Mouse (Mus musculus) liver, embryonic 15.5 days (tissue): ENCODE data around the gene Aqp1. TPM values are rescaled to one million over a fixed set of nuclear protein-coding genes. Genes with fewer than 3 reads are reported as not detected.

Experiments
- ATAC-seq: fragments of 200-750 bp; cut with Nextera tagmentation; 2 replicates; pipeline ENCODE4 v1.8.0; 2017; ENCODE audit warnings: moderate number of reproducible peaks, mild to moderate bottlenecking, moderate library complexity; ENCODE audit not compliant: insufficient read depth
- H3K27ac ChIP-seq: fragments of 300-500 bp; sonication (generic); replicated peaks from 2 replicates; pipeline ENCODE4 v1.5.1; 2015; ENCODE audit warnings: mild to moderate bottlenecking, inconsistent platforms
- H3K27me3 ChIP-seq: fragments of 300-500 bp; sonication (generic); 2 replicates; pipeline ENCODE4 v1.6.1; 2015; ENCODE audit warnings: mild to moderate bottlenecking, inconsistent platforms
- H3K36me3 ChIP-seq: fragments of 300-500 bp; sonication (generic); replicated peaks from 2 replicates; pipeline ENCODE4 v1.6.1; 2015; ENCODE audit warnings: moderate library complexity, mild to moderate bottlenecking, inconsistent platforms
- H3K4me1 ChIP-seq: fragments of 300-500 bp; sonication (generic); replicated peaks from 2 replicates; pipeline ENCODE4 v1.6.1; 2015; ENCODE audit warnings: inconsistent platforms
- H3K4me2 ChIP-seq: fragments of 300-500 bp; sonication (generic); 2 replicates; pipeline ENCODE4 v1.6.1; 2015; ENCODE audit warnings: moderate library complexity, mild to moderate bottlenecking, inconsistent platforms
- H3K4me3 ChIP-seq: fragments of 300-500 bp; sonication (generic); replicated peaks from 2 replicates; pipeline ENCODE4 v1.5.1; 2015; ENCODE audit warnings: mild to moderate bottlenecking, inconsistent platforms
- H3K9ac ChIP-seq: fragments of 300-500 bp; sonication (generic); 2 replicates; pipeline ENCODE4 v1.6.1; 2015; ENCODE audit warnings: moderate library complexity, mild to moderate bottlenecking, inconsistent platforms
- H3K9me3 ChIP-seq: fragments of 300-500 bp; sonication (generic); replicated peaks from 2 replicates; pipeline ENCODE4 v1.6.1; 2016; ENCODE audit warnings: inconsistent platforms
- WGBS: fragments of 180-500 bp; shearing (Covaris S2); methylation state at CpG from one replicate; pipeline ENCODE4 v1.1.7; 2015; ENCODE audit warnings: mixed read lengths; ENCODE audit not compliant: insufficient replicate concordance; 5-methylcytosine and 5-hydroxymethylcytosine counted together
- polyA plus RNA-seq: library from polyadenylated mRNA; unstranded; fragments of >200 nt; fragmentation: Nextera tagmentation; extraction: Ambion mirVana; gene quantifications from 2 replicates; pipeline ENCODE4 v1.2.1, GENCODE M21; 2015

Gene Aqp1
- polyA plus RNA-seq, 1 experiment from 2014 or later = 75.8 TPM

- Histone ChIP-seq H3K27me3 (no peaks in the 10 kb centered on the region; the same call in 1 of the 2 replicates), H3K4me1 (peaks cover 66% of the 10 kb centered on the region), H3K4me3 (no peak overlapping the region), H3K27ac (no peak overlapping the region), H3K4me2 (no peak overlapping the region), H3K9ac (no peak overlapping the region), H3K36me3 (no peaks in the 10 kb centered on the region), H3K9me3 (no peaks in the 10 kb centered on the region)
- WGBS = 51% methylated on average over 5 of the region's 5 CpGs
- no peak for ATAC-seq
These were observed 4.0 kb upstream of the Aqp1 start for GRCm38 (mm10) chr6:55332100-55332772.

GRCm38 (mm10) chr6:55332773-55333109, 3.5 kb upstream of the Aqp1 start:
- 84% methylated on average over 6 of the region's 6 CpGs for WGBS
- Histone ChIP-seq H3K4me1 (peaks cover 66% of the 10 kb centered on the region), H3K27me3 (no peaks in the 10 kb centered on the region; the same call in 1 of the 2 replicates), H3K4me2 (no peak overlapping the region), H3K36me3 (no peaks in the 10 kb centered on the region), H3K9ac (no peak overlapping the region), H3K4me3 (no peak overlapping the region), H3K9me3 (no peaks in the 10 kb centered on the region), H3K27ac (no peak overlapping the region)
- no peak for ATAC-seq

GRCm38 (mm10) chr6:55337242-55337641, 1.0 kb downstream of the Aqp1 start:
- peak overlapping the region; percentile 67 for H3K9ac ChIP-seq
- peaks cover 92% of the 10 kb centered on the region for H3K4me1 ChIP-seq
- 23% methylated on average over 5 of the region's 5 CpGs for WGBS
- H3K4me3 ChIP-seq = peak overlapping the region; percentile 60
- peak overlapping the region; percentile 79 for H3K4me2 ChIP-seq
- H3K27ac ChIP-seq = peak overlapping the region; percentile 88
- no peak for ATAC-seq
- no peaks in the 10 kb centered on the region for H3K9me3 ChIP-seq
- no peaks in the 10 kb centered on the region for H3K27me3 ChIP-seq
- H3K36me3 ChIP-seq = peaks cover 1% of the 10 kb centered on the region; the same call in 1 of the 2 replicates

- Histone ChIP-seq H3K9me3 (no peaks in the 10 kb centered on the region), H3K4me1 (peaks cover 92% of the 10 kb centered on the region), H3K27me3 (no peaks in the 10 kb centered on the region), H3K4me3 (peak overlapping the region; percentile 60), H3K4me2 (peak overlapping the region; percentile 79), H3K27ac (peak overlapping the region; percentile 88), H3K9ac (peak overlapping the region; percentile 67), H3K36me3 (peaks cover 9% of the 10 kb centered on the region; the same call in 1 of the 2 replicates)
- 28% methylated on average over 6 of the region's 6 CpGs for WGBS
- no peak for ATAC-seq
These were observed 1.8 kb downstream of the Aqp1 start for GRCm38 (mm10) chr6:55338077-55338476.

GRCm38 (mm10) chr6:55338934-55339825, 2.9 kb downstream of the Aqp1 start:
- peak overlapping the region; percentile 88 for H3K27ac ChIP-seq
- peaks cover 18% of the 10 kb centered on the region; the same call in 1 of the 2 replicates for H3K36me3 ChIP-seq
- H3K9ac ChIP-seq = peak overlapping the region; percentile 67
- peak; percentile 89 for ATAC-seq
- 26% methylated on average over 9 of the region's 9 CpGs for WGBS
- no peaks in the 10 kb centered on the region for H3K27me3 ChIP-seq
- peak overlapping the region; percentile 79 for H3K4me2 ChIP-seq
- peak overlapping the region; percentile 60 for H3K4me3 ChIP-seq
- peaks cover 98% of the 10 kb centered on the region for H3K4me1 ChIP-seq
- no peaks in the 10 kb centered on the region for H3K9me3 ChIP-seq

GRCm38 (mm10) chr6:55341688-55342087, 5.5 kb downstream of the Aqp1 start:
- H3K9me3 ChIP-seq = no peaks in the 10 kb centered on the region
- H3K36me3 ChIP-seq = peaks cover 36% of the 10 kb centered on the region
- WGBS = 28% methylated on average over 5 of the region's 5 CpGs
- peak overlapping the region; percentile 79 for H3K4me2 ChIP-seq
- peak overlapping the region; percentile 46; the same call in 1 of the 2 replicates for H3K4me3 ChIP-seq
- H3K4me1 ChIP-seq = peaks cover 98% of the 10 kb centered on the region
- peak overlapping the region; percentile 67 for H3K9ac ChIP-seq
- H3K27me3 ChIP-seq = no peaks in the 10 kb centered on the region
- no peak for ATAC-seq
- peak overlapping the region; percentile 88 for H3K27ac ChIP-seq

- Histone ChIP-seq H3K36me3 (peaks cover 42% of the 10 kb centered on the region), H3K27me3 (no peaks in the 10 kb centered on the region), H3K9me3 (no peaks in the 10 kb centered on the region), H3K4me1 (peaks cover 98% of the 10 kb centered on the region), H3K9ac (peak overlapping the region; percentile 62), H3K27ac (peak overlapping the region; percentile 87), H3K4me3 (peak overlapping the region; percentile 46), H3K4me2 (peak overlapping the region; percentile 79)
- 53% methylated on average over 9 of the region's 9 CpGs for WGBS
- peak; percentile 63 for ATAC-seq
These were observed 6.1 kb downstream of the Aqp1 start for GRCm38 (mm10) chr6:55342328-55342727.

GRCm38 (mm10) chr6:55343446-55343845, 7.2 kb downstream of the Aqp1 start:
- 85% methylated on average over 10 of the region's 10 CpGs for WGBS
- peak overlapping the region; percentile 87; the same call in 1 of the 2 replicates for H3K27ac ChIP-seq
- H3K9me3 ChIP-seq = no peaks in the 10 kb centered on the region
- H3K27me3 ChIP-seq = no peaks in the 10 kb centered on the region
- no peak overlapping the region for H3K4me2 ChIP-seq
- H3K4me1 ChIP-seq = peaks cover 98% of the 10 kb centered on the region
- peaks cover 52% of the 10 kb centered on the region for H3K36me3 ChIP-seq
- H3K4me3 ChIP-seq = no peak overlapping the region
- ATAC-seq = no peak
- H3K9ac ChIP-seq = no peak overlapping the region; the same call in 1 of the 2 replicates

GRCm38 (mm10) chr6:55344291-55345016, 8.2 kb downstream of the Aqp1 start:
- Histone ChIP-seq H3K9me3 (no peaks in the 10 kb centered on the region), H3K36me3 (peaks cover 58% of the 10 kb centered on the region), H3K9ac (no peak overlapping the region), H3K4me3 (no peak overlapping the region), H3K27ac (peak overlapping the region; percentile 87), H3K4me2 (no peak overlapping the region), H3K4me1 (peaks cover 98% of the 10 kb centered on the region), H3K27me3 (no peaks in the 10 kb centered on the region)
- 73% methylated on average over 9 of the region's 9 CpGs for whole genome bisulfite sequencing
- ATAC-seq = no peak

- H3K36me3 ChIP-seq = peaks cover 58% of the 10 kb centered on the region
- H3K27me3 ChIP-seq = no peaks in the 10 kb centered on the region
- no peak for ATAC-seq
- no peak overlapping the region for H3K9ac ChIP-seq
- WGBS = 89% methylated on average over 10 of the region's 10 CpGs
- H3K4me2 ChIP-seq = no peak overlapping the region
- no peak overlapping the region for H3K4me3 ChIP-seq
- H3K27ac ChIP-seq = peak overlapping the region; percentile 51; the same call in 1 of the 2 replicates
- no peaks in the 10 kb centered on the region for H3K9me3 ChIP-seq
- peaks cover 90% of the 10 kb centered on the region for H3K4me1 ChIP-seq
These were observed 9.0 kb downstream of the Aqp1 start for GRCm38 (mm10) chr6:55345264-55345663.
